Mouse (Mus musculus): ENCODE results near the gene Usp30.

Gene Usp30

GRCm38 (mm10) chr5:114065161-114065560 lies at the start of gene Usp30:
Gene Usp30, plus strand, starts transcription at chr5:114065461.
- ChIA-PET POLR2A (interaction anchor here in 2 of 4 experiments (0.6 to 1.5 kb wide), 4 partner anchors 8 to 401 kb away, joined by 3 to 5 read pairs (median 3); no protein-coding TSS in a partner anchor), CTCF (interaction anchor here in 2 of 4 experiments (0.6 to 0.7 kb wide), 3 partner anchors 15 to 254 kb away, joined by 3 to 6 read pairs (median 4); no protein-coding TSS in a partner anchor)

- POLR2A ChIA-PET: interaction anchor here in 2 of 4 experiments (0.6 to 1.0 kb wide), 3 partner anchors 15 to 548 kb away, joined by 3 to 7 read pairs (median 3); no protein-coding TSS in a partner anchor
Measured at GRCm38 (mm10) chr5:114024390-114024789, 40.9 kb upstream of the Usp30 start.

DNA sequence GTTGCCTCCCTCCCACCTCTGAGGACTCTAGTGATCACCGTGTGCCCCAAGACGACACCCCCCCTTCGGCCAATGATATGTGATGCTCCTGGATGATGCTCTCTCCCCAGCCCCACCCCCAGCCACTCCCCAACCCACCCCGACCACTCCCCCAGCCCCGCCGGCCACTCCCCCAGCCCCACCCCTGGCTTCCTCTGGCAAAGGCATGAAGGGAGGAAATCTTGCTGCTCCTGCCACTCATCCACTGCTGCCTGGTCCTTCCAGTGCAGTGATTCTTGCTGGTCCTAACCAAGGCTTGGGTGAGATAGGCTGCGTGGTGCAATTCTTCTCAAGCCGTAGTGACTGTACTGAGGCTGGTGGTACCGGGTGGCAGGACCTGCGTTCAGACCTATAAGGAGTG lies 40.4 kb upstream of the Usp30 start:
- ChIA-PET CTCF (interaction anchor here in 2 of 4 experiments (1.2 to 1.3 kb wide), 2 partner anchors 27 to 68 kb away, joined by 3 read pairs; no protein-coding TSS in a partner anchor), POLR2A (interaction anchor here in 1 of 4 experiments (0.6 kb wide), 1 partner anchor 138 kb away, joined by 7 read pairs; no protein-coding TSS in a partner anchor)

More at GRCm38 (mm10) chr5:114024390-114024789, 40.9 kb upstream of the Usp30 start:
- CTCF ChIA-PET: interaction anchor here in 2 of 4 experiments (1.2 to 1.3 kb wide), 2 partner anchors 28 to 68 kb away, joined by 3 read pairs; no protein-coding TSS in a partner anchor

GRCm38 (mm10) chr5:114027217-114027944 lies 37.9 kb upstream of the Usp30 start:
- ChIA-PET POLR2A (interaction anchor here in 1 of 4 experiments (0.6 to 2.0 kb wide), 2 partner anchors 10 to 120 kb away, joined by 3 to 5 read pairs; no protein-coding TSS in a partner anchor), CTCF (interaction anchor here in 2 of 4 experiments (0.6 to 1.0 kb wide), 2 partner anchors 10 to 1877 kb away, joined by 3 read pairs; no protein-coding TSS in a partner anchor)

DNA sequence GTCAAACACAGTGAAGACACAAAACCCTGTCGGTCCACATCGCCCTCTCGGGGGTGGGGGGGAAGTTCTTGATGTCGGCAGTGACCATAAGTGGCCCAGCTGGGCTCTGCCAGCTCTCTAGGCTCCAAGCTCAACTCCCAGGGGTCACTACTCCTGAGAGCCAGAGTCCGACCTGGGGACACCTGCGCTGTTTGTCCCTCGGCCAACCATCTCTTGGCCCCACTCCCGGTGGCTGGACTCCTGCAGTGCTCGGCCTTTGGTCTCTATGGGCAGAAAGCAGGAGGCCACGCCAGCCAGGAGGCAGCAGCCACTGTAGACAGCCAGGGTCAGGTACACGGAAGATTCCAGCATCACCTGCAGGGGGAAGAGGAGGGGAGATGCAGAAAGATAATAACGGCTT lies 37.1 kb upstream of the Usp30 start:
- CTCF ChIA-PET: interaction anchor here in 2 of 4 experiments (0.6 to 2.0 kb wide), 3 partner anchors 9 to 1877 kb away, joined by 3 to 5 read pairs (median 3); no protein-coding TSS in a partner anchor
- POLR2A ChIA-PET: interaction anchor here in 2 of 4 experiments (0.6 to 4.0 kb wide), 4 partner anchors 10 to 119 kb away, joined by 3 to 15 read pairs (median 4); no protein-coding TSS in a partner anchor

GRCm38 (mm10) chr5:114030652-114031051 lies 34.6 kb upstream of the Usp30 start:
- ChIA-PET POLR2A (interaction anchor here (0.6 to 4.0 kb wide), 22 partner anchors 11 to 372 kb away, joined by 3 to 15 read pairs (median 4); partner anchors contain the start of gene Ssh1 (in 1 of the 4)), CTCF (interaction anchor here (0.5 to 2.9 kb wide), 13 partner anchors 11 to 804 kb away, joined by 3 to 14 read pairs (median 4); partner anchors contain the start of gene Tmem211 (in 1 of the 4))

GRCm38 (mm10) chr5:114032161-114032763 lies 33.0 kb upstream of the Usp30 start:
- CTCF ChIA-PET: interaction anchor here (0.8 to 2.9 kb wide), 9 partner anchors 9 to 90 kb away, joined by 3 to 14 read pairs (median 5); no protein-coding TSS in a partner anchor
- POLR2A ChIA-PET: interaction anchor here in 3 of 4 experiments (0.6 to 4.0 kb wide), 21 partner anchors 9 to 178 kb away, joined by 3 to 15 read pairs (median 5); partner anchors contain the start of gene Svop (in 1 of the 3)

- CTCF ChIA-PET: interaction anchor here in 1 of 4 experiments (1.1 kb wide), 1 partner anchor 18 kb away, joined by 3 read pairs; no protein-coding TSS in a partner anchor
- POLR2A ChIA-PET: interaction anchor here in 1 of 4 experiments (0.8 kb wide), 1 partner anchor 190 kb away, joined by 3 read pairs; no protein-coding TSS in a partner anchor
Measured at GRCm38 (mm10) chr5:114034393-114034792, 30.9 kb upstream of the Usp30 start.

DNA sequence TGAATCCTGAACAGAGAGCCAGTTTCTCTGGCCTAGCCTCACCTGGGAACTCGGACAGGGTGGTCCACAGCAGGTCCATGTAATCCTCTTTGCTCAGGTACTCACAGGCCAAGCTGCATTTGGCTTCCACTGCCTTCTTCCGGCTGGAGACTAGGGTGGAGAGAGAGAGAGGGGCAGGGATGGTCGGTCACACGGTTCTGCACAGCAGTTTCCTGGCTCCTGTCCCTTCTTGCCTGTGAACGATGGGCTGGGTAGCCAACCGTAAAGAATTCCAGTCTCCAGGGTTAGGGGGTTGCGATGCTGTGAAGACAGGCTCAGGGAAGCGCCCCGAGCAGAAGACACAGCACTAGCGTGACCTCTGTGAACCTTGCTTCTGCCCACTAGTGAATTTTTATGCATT lies 30.1 kb upstream of the Usp30 start:
- ChIA-PET POLR2A (no interaction called here), CTCF (no interaction called here)

DNA sequence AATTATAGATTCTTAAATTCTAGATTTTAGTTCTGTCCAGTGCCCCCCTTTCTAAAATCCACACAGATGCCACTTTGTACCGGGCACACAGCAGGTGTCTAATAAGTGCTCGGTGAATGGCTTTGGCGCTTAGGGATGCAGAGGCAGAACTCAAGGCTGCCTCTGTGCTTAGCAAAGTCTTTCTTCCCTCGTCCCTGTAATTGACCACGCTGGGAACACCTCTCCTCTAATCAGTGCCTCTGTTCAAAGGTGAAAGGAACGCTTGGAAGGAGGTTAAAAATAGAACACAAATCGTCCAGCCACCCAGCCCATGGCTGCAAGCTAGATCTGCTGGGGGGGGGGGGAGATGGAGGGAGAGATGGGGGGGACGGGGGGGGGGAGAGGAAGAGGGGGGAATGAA lies 24.8 kb upstream of the Usp30 start:
- CTCF ChIA-PET: interaction anchor here in 3 of 4 experiments (0.6 to 2.3 kb wide), 7 partner anchors 9 to 98 kb away, joined by 3 to 16 read pairs (median 5); no protein-coding TSS in a partner anchor
- POLR2A ChIA-PET: interaction anchor here in 3 of 4 experiments (0.6 to 1.8 kb wide), 8 partner anchors 8 to 89 kb away, joined by 3 to 6 read pairs (median 4); partner anchors contain the start of gene Ung (in 1 of the 3)

GRCm38 (mm10) chr5:114040911-114041310 lies 24.4 kb upstream of the Usp30 start:
- CTCF ChIA-PET: interaction anchor here (0.6 to 2.3 kb wide), 19 partner anchors 9 to 268 kb away, joined by 3 to 16 read pairs (median 4); partner anchors contain the start of gene Ung (in 1 of the 4)
- POLR2A ChIA-PET: interaction anchor here in 3 of 4 experiments (0.6 to 1.8 kb wide), 21 partner anchors 9 to 761 kb away, joined by 3 to 9 read pairs (median 4); partner anchors contain the start of genes Alkbh2 (in 1 of the 3) and Ung (in 1 of the 3)

- ChIA-PET CTCF (interaction anchor here (0.5 to 2.3 kb wide), 22 partner anchors 9 to 619 kb away, joined by 3 to 16 read pairs (median 3); partner anchors contain the start of gene Ung (in 1 of the 4)), POLR2A (interaction anchor here in 3 of 4 experiments (0.6 to 1.8 kb wide), 25 partner anchors 9 to 761 kb away, joined by 3 to 9 read pairs (median 3); partner anchors contain the start of genes Alkbh2 (in 1 of the 3) and Ung (in 1 of the 3))
Measured at GRCm38 (mm10) chr5:114041327-114041930, 23.8 kb upstream of the Usp30 start.

- CTCF ChIA-PET: interaction anchor here in 2 of 4 experiments (0.7 to 1.0 kb wide), 6 partner anchors 8 to 110 kb away, joined by 3 to 5 read pairs (median 4); no protein-coding TSS in a partner anchor
- POLR2A ChIA-PET: interaction anchor here in 3 of 4 experiments (0.6 to 1.4 kb wide), 7 partner anchors 13 to 527 kb away, joined by 3 to 4 read pairs (median 3); no protein-coding TSS in a partner anchor
Measured at GRCm38 (mm10) chr5:114043800-114044199, 21.5 kb upstream of the Usp30 start.

- CTCF ChIA-PET: interaction anchor here in 3 of 4 experiments (0.6 to 6.8 kb wide), 17 partner anchors 8 to 385 kb away, joined by 3 to 67 read pairs (median 4); no protein-coding TSS in a partner anchor
- POLR2A ChIA-PET: interaction anchor here in 2 of 4 experiments (0.6 to 1.0 kb wide), 2 partner anchors 76 to 89 kb away, joined by 3 to 4 read pairs; no protein-coding TSS in a partner anchor
Measured at GRCm38 (mm10) chr5:114045134-114045533, 20.1 kb upstream of the Usp30 start.

- ChIA-PET POLR2A (interaction anchor here in 3 of 4 experiments (0.6 to 2.0 kb wide), 16 partner anchors 14 to 1543 kb away, joined by 3 to 11 read pairs (median 3); partner anchors contain the start of gene Alkbh2 (in 1 of the 3)), CTCF (interaction anchor here (0.6 to 6.8 kb wide), 88 partner anchors 9 to 1512 kb away, joined by 3 to 67 read pairs (median 4); partner anchors contain the start of genes Alkbh2 (in 1 of the 4), Iscu (in 1 of the 4), Sart3 (in 1 of the 4) and Ung (in 1 of the 4))
Measured at GRCm38 (mm10) chr5:114046151-114046550, 19.1 kb upstream of the Usp30 start.

GRCm38 (mm10) chr5:114046604-114047003 lies 18.7 kb upstream of the Usp30 start:
- ChIA-PET POLR2A (interaction anchor here in 3 of 4 experiments (0.6 to 2.0 kb wide), 23 partner anchors 14 to 1542 kb away, joined by 3 to 11 read pairs (median 3); partner anchors contain the start of gene Alkbh2 (in 1 of the 3)), CTCF (interaction anchor here (0.6 to 6.8 kb wide), 109 partner anchors 9 to 1511 kb away, joined by 3 to 67 read pairs (median 4); partner anchors contain the start of genes Alkbh2 (in 1 of the 4), Iscu (in 1 of the 4), Sart3 (in 1 of the 4) and Ung (in 1 of the 4))
